Mouse (Mus musculus): ENCODE measurements around the gene Endov. TPM values are rescaled to one million over a fixed set of nuclear protein-coding genes. Genes with fewer than 3 reads are reported as not detected.

The Endov gene
- polyA plus RNA-seq, 1 experiment from 2014 or later, result 10.9 TPM

DNA sequence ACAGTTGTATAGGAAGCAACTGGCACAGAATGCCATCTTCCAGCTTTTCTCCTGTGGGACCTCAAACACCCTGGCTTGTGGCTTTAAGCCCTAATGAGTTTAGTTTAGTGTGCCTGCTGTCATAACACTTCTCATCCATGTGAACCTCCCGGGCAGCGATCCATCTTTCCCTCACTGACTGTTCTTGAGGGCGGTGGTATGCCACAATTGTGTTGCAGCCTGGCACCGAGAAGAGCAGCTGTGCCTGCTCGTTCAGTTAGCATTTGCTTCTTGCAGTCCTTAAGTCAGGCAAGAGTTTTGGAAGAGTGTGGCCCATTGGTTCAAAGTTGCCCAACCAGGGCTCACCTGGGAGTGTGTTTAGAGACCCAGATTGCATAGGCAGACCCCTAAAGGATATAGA lies 5.0 kb downstream of the Endov start:
- no peak overlapping the region for H3K9ac ChIP-seq (ENCODE audit: low read depth, low read length)
- H3K27ac ChIP-seq (replicated peaks; ENCODE audit: low read depth, low read length), result no peak overlapping the region
- H3K4me3 ChIP-seq (ENCODE audit: low read depth, low read length), result no peak overlapping the region
- H3K4me1 ChIP-seq (ENCODE audit: control insufficient read depth, insufficient read depth, low read length), result peaks cover 5% of the 10 kb centered on the region
- WGBS, result 96% methylated on average over 5 of the region's 5 CpGs
- peaks cover 47% of the 10 kb centered on the region for H3K36me3 ChIP-seq (ENCODE audit: control insufficient read depth, insufficient read depth, low read length)
- H3K4me2 ChIP-seq (ENCODE audit: low read depth, low read length), result no peak overlapping the region
- DNase-seq (ENCODE audit: low spot score) (no peak), ATAC-seq (ENCODE audit: low read depth) (no peak)
- no peaks in the 10 kb centered on the region for H3K27me3 ChIP-seq (replicated peaks; ENCODE audit: control insufficient read depth, insufficient read depth, low read length)
- H3K9me3 ChIP-seq (ENCODE audit: control insufficient read depth, low read length), result no peaks in the 10 kb centered on the region

DNA sequence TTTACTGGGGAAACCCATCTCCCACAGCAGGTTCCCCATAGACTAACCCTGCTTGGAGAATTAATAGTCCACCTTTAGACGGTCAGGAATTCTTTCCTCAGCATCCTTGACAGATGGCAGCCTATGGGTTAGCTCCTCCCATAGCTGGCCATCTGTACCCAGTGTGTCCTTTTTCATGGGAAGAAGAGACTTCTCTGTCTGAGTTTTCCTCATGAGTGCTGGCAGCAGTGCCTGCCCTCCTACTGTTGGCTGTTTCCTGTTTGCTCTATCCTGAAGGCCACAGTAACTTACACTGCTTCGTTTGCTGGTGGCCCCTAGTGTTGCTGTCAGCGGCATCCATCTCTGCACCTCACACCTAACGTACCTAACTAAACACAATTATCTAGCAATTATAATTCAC lies 6.3 kb downstream of the Endov start:
- no peak overlapping the region for H3K27ac ChIP-seq (replicated peaks; ENCODE audit: low read depth, low read length)
- DNase-seq (ENCODE audit: low spot score) (no peak), ATAC-seq (ENCODE audit: low read depth) (no peak)
- H3K36me3 ChIP-seq (ENCODE audit: control insufficient read depth, insufficient read depth, low read length), result peaks cover 60% of the 10 kb centered on the region
- WGBS, result 73% methylated on average over 4 of the region's 4 CpGs
- no peaks in the 10 kb centered on the region for H3K27me3 ChIP-seq (replicated peaks; ENCODE audit: control insufficient read depth, insufficient read depth, low read length)
- no peak overlapping the region for H3K4me3 ChIP-seq (ENCODE audit: low read depth, low read length)
- no peak overlapping the region for H3K9ac ChIP-seq (ENCODE audit: low read depth, low read length)
- no peaks in the 10 kb centered on the region; the same call in 1 of the 2 replicates for H3K4me1 ChIP-seq (ENCODE audit: control insufficient read depth, insufficient read depth, low read length)
- no peaks in the 10 kb centered on the region for H3K9me3 ChIP-seq (ENCODE audit: control insufficient read depth, low read length)
- H3K4me2 ChIP-seq (ENCODE audit: low read depth, low read length), result no peak overlapping the region

DNA sequence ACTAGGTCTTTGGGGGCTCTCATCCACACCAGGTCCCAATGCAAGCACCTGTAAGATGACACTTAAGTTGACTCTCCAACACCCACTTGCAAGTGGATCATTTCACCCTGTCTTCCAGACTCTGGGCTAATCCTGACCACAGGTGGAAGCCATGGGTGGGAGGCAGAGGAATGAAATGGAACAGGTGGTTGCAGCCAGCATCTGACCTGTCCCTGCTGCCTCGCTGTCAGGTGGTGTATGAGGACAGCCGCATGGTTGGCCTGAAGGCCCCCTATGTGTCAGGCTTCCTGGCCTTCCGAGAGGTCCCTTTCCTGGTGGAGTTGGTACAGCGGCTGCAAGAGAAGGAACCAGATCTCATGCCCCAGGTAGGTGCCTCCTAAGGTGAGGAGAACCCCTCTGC lies 8.2 kb downstream of the Endov start:
- DNase-seq (ENCODE audit: low spot score) (no peak), ATAC-seq (ENCODE audit: low read depth) (no peak)
- Histone ChIP-seq H3K36me3 (ENCODE audit: control insufficient read depth, insufficient read depth, low read length) (peaks cover 70% of the 10 kb centered on the region), H3K4me3 (ENCODE audit: low read depth, low read length) (no peak overlapping the region), H3K27me3 (replicated peaks; ENCODE audit: control insufficient read depth, insufficient read depth, low read length) (no peaks in the 10 kb centered on the region), H3K4me2 (ENCODE audit: low read depth, low read length) (no peak overlapping the region), H3K4me1 (ENCODE audit: control insufficient read depth, insufficient read depth, low read length) (no peaks in the 10 kb centered on the region), H3K9ac (ENCODE audit: low read depth, low read length) (no peak overlapping the region), H3K9me3 (ENCODE audit: control insufficient read depth, low read length) (no peaks in the 10 kb centered on the region), H3K27ac (replicated peaks; ENCODE audit: low read depth, low read length) (no peak overlapping the region)
- WGBS, result 85% methylated on average over 4 of the region's 4 CpGs

DNA sequence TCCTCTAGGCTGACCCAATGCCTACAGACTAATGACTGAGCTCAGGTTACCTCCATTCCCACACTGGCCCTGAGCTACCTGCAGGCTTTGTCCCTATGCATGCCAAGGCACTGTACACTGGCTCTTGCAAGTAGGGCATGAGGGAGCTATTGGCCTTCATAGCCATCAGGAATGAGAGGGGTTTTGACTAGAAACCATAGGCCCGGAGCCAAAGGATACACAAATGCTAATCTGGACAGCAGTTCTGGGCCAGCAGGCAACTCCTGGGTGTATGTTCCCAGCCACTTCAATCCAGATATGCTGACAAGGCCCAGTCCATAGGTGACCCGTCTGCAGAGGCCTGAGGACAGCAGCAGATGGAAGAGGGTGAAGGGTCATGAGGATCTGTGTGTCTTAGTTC lies 8.9 kb downstream of the Endov start:
- DNase-seq (ENCODE audit: low spot score), result no peak
- Histone ChIP-seq H3K27ac (replicated peaks; ENCODE audit: low read depth, low read length) (no peak overlapping the region), H3K27me3 (replicated peaks; ENCODE audit: control insufficient read depth, insufficient read depth, low read length) (no peaks in the 10 kb centered on the region), H3K4me2 (ENCODE audit: low read depth, low read length) (no peak overlapping the region), H3K9ac (ENCODE audit: low read depth, low read length) (no peak overlapping the region), H3K36me3 (ENCODE audit: control insufficient read depth, insufficient read depth, low read length) (peaks cover 77% of the 10 kb centered on the region), H3K4me3 (ENCODE audit: low read depth, low read length) (no peak overlapping the region), H3K9me3 (ENCODE audit: control insufficient read depth, low read length) (no peaks in the 10 kb centered on the region), H3K4me1 (ENCODE audit: control insufficient read depth, insufficient read depth, low read length) (no peaks in the 10 kb centered on the region)
- ATAC-seq (ENCODE audit: low read depth), result no peak
- WGBS, result 78% methylated on average over 2 of the region's 2 CpGs

DNA sequence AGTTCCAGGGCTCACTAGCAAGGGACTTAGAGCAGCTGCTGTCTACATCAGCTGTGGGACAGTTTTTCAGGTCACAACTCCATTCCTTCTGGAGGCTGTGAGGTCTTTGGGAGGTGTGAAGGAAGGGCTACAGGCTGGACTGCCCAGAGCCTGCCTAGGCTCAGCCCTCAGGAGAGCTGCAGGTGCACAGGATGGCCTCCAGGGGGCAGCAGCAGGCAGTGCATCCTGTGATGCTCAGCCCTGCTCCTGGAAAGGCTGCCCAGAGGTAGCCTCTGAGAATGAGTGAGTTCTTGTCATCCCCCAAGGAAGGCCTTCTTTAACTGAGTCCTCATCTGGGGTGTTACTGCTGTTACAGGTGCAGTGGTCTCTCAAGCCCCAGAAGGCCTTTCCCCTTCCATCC lies 12.5 kb downstream of the Endov start:
- Histone ChIP-seq H3K27ac (replicated peaks; ENCODE audit: low read depth, low read length) (no peak overlapping the region), H3K9me3 (ENCODE audit: control insufficient read depth, low read length) (no peaks in the 10 kb centered on the region), H3K9ac (ENCODE audit: low read depth, low read length) (no peak overlapping the region), H3K36me3 (ENCODE audit: control insufficient read depth, insufficient read depth, low read length) (peaks cover 87% of the 10 kb centered on the region), H3K4me3 (ENCODE audit: low read depth, low read length) (no peak overlapping the region), H3K4me2 (ENCODE audit: low read depth, low read length) (no peak overlapping the region), H3K27me3 (replicated peaks; ENCODE audit: control insufficient read depth, insufficient read depth, low read length) (no peaks in the 10 kb centered on the region), H3K4me1 (ENCODE audit: control insufficient read depth, insufficient read depth, low read length) (no peaks in the 10 kb centered on the region)
- DNase-seq (ENCODE audit: low spot score) (peak; percentile 53), ATAC-seq (ENCODE audit: low read depth) (peak; percentile 80)

DNA sequence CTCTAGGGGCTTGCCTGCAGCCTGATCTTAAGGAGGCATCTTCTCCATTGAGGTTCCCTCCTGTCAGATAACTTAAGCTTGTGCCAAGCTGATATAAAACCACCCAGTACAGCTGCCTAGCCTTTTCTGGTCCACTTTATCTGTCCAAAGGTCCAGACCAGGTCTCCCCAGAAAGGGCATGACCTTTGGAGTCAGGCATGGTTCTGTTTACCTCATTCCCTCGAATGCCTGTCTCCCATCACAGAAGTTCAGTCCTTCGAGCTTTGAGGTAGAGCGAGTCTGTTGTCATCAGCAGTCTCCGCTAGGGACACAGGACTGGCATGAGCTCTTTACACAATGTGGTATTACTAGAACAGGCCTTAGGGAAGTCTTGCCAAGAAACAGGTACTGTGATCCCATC lies 15.2 kb downstream of the Endov start:
- Histone ChIP-seq H3K27me3 (replicated peaks; ENCODE audit: control insufficient read depth, insufficient read depth, low read length) (no peaks in the 10 kb centered on the region), H3K9ac (ENCODE audit: low read depth, low read length) (no peak overlapping the region), H3K36me3 (ENCODE audit: control insufficient read depth, insufficient read depth, low read length) (peaks cover 69% of the 10 kb centered on the region), H3K4me3 (ENCODE audit: low read depth, low read length) (no peak overlapping the region), H3K4me1 (ENCODE audit: control insufficient read depth, insufficient read depth, low read length) (no peaks in the 10 kb centered on the region), H3K27ac (replicated peaks; ENCODE audit: low read depth, low read length) (no peak overlapping the region), H3K9me3 (ENCODE audit: control insufficient read depth, low read length) (no peaks in the 10 kb centered on the region), H3K4me2 (ENCODE audit: low read depth, low read length) (no peak overlapping the region)
- no peak for DNase-seq (ENCODE audit: low spot score)
- ATAC-seq (ENCODE audit: low read depth), result no peak
- 80% methylated on average over 4 of the region's 4 CpGs for WGBS

DNA sequence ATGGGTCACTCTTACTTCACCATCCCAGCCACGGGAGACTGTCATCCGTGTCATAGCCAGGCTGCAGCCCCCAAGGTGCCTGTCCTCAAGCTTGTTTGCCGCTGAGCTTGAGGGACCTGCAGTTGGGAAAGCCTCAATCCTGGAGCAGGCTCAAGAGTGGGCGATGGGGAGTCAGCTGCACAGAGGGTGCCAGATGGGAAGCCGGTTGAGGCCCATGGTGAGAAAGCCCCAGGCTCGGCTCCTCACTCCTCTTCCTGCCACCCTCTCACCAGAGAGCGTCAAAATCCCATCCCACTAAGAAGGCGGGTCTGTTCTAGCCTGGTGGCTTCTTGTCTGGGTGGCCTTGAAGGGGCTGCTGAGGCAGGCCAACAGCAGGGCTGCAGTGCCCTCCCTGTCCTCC lies 16.6 kb downstream of the Endov start:
- no peak overlapping the region for H3K4me2 ChIP-seq (ENCODE audit: low read depth, low read length)
- H3K27ac ChIP-seq (replicated peaks; ENCODE audit: low read depth, low read length), result no peak overlapping the region
- no peaks in the 10 kb centered on the region for H3K9me3 ChIP-seq (ENCODE audit: control insufficient read depth, low read length)
- H3K4me3 ChIP-seq (ENCODE audit: low read depth, low read length), result no peak overlapping the region
- no peaks in the 10 kb centered on the region for H3K4me1 ChIP-seq (ENCODE audit: control insufficient read depth, insufficient read depth, low read length)
- ATAC-seq (ENCODE audit: low read depth) (no peak), DNase-seq (ENCODE audit: low spot score) (no peak)
- no peaks in the 10 kb centered on the region for H3K27me3 ChIP-seq (replicated peaks; ENCODE audit: control insufficient read depth, insufficient read depth, low read length)
- peaks cover 56% of the 10 kb centered on the region for H3K36me3 ChIP-seq (ENCODE audit: control insufficient read depth, insufficient read depth, low read length)
- WGBS, result 94% methylated on average over 8 of the region's 8 CpGs
- no peak overlapping the region for H3K9ac ChIP-seq (ENCODE audit: low read depth, low read length)

DNA sequence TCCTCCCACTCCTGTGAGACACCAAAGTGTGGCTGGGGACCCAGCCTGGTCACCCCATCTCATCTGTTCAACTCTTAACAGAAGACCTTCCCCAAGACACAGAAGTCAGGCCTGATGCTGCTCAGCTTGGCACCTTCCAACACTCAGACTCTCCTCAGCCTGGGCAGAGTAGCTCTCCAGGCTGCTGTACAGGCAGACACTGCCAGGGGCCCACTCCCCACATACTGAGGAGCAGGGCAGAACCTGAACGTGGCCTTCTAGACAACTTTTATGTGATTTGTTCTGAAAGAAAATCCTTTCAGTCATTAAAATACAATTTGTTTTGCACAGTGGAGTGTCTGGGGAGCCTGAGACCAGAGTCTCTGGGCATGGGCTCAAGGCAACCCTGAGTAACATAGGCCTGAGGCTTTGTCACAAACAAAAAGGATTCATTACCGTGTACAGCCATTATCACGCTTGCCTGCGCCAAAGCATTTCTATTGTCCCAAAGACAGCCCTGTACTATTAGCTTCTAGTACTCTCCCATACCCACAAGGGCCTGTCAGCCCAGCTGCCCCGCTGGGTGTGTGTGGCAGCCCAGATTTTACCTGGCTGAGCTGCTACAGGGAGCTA lies 18.1 kb downstream of the Endov start:
- Histone ChIP-seq H3K9me3 (ENCODE audit: control insufficient read depth, low read length) (no peaks in the 10 kb centered on the region), H3K4me3 (ENCODE audit: low read depth, low read length) (no peak overlapping the region), H3K4me2 (ENCODE audit: low read depth, low read length) (no peak overlapping the region), H3K27me3 (replicated peaks; ENCODE audit: control insufficient read depth, insufficient read depth, low read length) (no peaks in the 10 kb centered on the region), H3K27ac (replicated peaks; ENCODE audit: low read depth, low read length) (no peak overlapping the region), H3K36me3 (ENCODE audit: control insufficient read depth, insufficient read depth, low read length) (peaks cover 43% of the 10 kb centered on the region), H3K9ac (ENCODE audit: low read depth, low read length) (no peak overlapping the region), H3K4me1 (ENCODE audit: control insufficient read depth, insufficient read depth, low read length) (no peaks in the 10 kb centered on the region)
- WGBS, result 73% methylated on average over 5 of the region's 5 CpGs
- peak; percentile 9; the same call in 1 of the 2 replicates for ATAC-seq (ENCODE audit: low read depth)
- no peak for DNase-seq (ENCODE audit: low spot score)

DNA sequence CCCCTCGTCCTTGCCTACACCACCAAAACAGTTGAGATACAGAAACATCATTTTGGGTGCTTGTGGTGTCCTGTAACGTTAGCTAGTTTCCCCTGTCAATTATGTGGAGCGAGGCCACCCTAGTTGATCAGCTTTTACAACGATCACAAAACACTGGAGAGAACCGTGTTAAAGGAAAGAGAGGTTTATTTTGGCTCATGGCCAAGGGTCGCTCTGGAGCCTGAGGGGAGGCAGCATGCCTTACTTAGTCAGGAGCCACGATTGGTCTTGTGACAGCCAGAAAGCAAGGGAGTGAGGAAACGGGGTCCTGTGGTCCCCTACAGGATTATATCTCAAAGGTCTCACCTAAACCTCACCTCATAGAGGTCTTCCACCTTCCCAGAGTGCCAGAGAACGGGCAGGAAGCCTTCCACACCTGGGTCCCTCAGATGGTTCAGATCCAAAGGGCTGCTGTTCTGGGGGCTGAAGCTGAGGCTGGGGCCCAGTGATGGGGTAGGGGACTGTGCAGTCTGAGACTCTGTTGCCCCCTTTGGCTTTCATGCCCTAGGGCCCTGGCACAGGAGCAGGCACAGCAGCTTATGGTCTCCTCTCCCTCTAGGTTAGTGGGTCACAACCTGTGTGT lies 22.0 kb downstream of the Endov start:
- no peak overlapping the region for H3K27ac ChIP-seq (replicated peaks; ENCODE audit: low read depth, low read length)
- no peaks in the 10 kb centered on the region for H3K27me3 ChIP-seq (replicated peaks; ENCODE audit: control insufficient read depth, insufficient read depth, low read length)
- no peaks in the 10 kb centered on the region for H3K9me3 ChIP-seq (ENCODE audit: control insufficient read depth, low read length)
- ATAC-seq (ENCODE audit: low read depth), result no peak
- no peak for DNase-seq (ENCODE audit: low spot score)
- H3K4me1 ChIP-seq (ENCODE audit: control insufficient read depth, insufficient read depth, low read length), result peaks cover 10% of the 10 kb centered on the region; the same call in 1 of the 2 replicates
- no peak overlapping the region for H3K9ac ChIP-seq (ENCODE audit: low read depth, low read length)
- H3K4me3 ChIP-seq (ENCODE audit: low read depth, low read length), result no peak overlapping the region
- 33% methylated on average over 9 of the region's 9 CpGs for WGBS
- no peak overlapping the region for H3K4me2 ChIP-seq (ENCODE audit: low read depth, low read length)
- peaks cover 6% of the 10 kb centered on the region; the same call in 1 of the 2 replicates for H3K36me3 ChIP-seq (ENCODE audit: control insufficient read depth, insufficient read depth, low read length)
